Mouse (Mus musculus): ENCODE measurements at regions not wholly inside any gene's neighbourhood (a gene's known extent, or its start where the extent isn't known, plus 50 kb on each side); places are given as distances from the start of the nearest gene placed in this dataset.

DNA sequence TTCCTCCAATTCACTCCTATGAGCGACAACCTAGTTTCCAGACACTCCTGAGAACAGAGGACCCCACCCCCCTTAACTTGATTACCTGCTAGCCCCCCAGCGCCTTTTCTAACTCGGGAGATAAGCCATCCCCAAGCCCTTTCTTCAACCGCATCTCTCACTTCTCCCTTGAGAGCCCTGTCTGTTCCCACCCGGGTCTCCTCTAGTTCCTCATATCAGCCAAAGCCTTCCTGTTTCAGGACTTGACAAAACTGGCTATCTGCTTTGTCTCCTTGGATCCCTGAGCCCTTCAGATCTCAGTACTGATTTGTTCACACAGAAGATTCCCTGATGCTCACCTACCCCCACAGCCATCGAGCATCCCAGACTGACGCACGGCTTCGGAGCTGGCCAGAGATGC is 61.5 kb upstream of the Nap1l1 start:
- ATAC-seq (replicated peaks; ENCODE audit: insufficient number of reproducible peaks, low FRiP score, low TSS enrichment, poor library complexity, severe bottlenecking), result peak; percentile 74; the same call in 1 of the 2 replicates

DNA sequence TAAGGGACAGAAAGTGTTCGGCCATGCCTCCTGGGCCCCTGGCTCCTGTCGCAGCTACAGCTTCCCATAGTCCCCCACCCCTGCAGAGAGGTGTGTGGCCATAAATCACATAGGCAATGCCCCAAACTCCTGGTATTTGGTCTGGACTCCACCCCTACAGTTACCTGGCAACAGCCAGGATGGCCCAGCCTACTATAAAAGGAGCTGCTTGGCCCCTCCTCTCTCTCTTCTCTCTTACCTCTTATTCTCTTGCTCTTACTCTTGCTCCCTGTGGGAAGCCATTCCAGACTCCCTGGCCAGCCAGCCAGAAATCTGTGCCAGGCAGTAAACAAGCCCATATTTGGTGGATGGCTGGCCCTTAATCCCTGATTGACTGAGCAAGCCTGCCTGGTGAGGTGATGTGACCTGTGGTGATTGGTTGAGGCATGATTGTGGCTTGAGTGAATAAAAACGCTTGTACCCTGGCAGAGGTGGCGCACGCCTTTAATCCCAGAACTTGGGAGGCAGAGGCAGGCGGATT is 56.4 kb upstream of the Nap1l1 start:
- no peak for ATAC-seq (replicated peaks; ENCODE audit: insufficient number of reproducible peaks, low FRiP score, low TSS enrichment, poor library complexity, severe bottlenecking)

DNA sequence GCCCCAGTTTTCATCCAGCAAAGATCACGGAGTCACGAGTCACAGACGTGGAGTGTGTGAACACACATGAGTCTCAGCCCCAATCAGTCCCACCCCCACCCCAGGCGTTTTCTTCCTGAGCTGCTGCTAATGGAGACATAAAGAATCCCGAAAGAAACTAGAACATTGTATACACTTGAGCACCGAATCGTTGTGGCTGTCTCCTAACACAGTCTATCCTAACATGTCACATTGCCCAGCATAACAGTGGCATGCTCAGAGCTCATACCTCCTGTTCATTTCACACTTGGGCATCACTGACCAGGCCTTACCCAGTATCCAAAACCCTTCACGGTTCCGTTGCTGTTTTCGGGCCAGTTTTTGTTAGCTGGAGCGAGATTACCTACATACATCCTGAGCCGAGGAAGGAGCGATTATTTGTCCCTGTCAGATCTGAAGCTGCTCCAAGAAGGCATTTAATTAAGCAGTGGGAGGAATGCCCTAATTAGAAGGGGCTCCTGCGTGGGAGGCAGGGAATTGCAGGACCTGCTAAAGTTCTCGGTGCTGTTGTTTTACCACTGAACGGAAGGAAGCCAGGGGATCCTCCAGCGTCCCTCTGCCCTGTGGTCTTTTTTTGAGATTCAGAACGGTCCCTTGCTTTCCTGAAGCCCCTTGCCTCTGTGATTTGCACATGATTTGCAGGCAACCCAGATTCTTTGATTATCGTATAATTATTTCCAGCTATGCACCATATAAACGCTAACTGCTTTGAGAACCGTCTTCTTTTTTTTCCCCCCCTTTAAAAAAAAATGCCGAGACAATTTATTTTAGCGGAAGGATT is 53.4 kb upstream of the Nap1l1 start:
- ATAC-seq (replicated peaks; ENCODE audit: insufficient number of reproducible peaks, low FRiP score, low TSS enrichment, poor library complexity, severe bottlenecking), result no peak

DNA sequence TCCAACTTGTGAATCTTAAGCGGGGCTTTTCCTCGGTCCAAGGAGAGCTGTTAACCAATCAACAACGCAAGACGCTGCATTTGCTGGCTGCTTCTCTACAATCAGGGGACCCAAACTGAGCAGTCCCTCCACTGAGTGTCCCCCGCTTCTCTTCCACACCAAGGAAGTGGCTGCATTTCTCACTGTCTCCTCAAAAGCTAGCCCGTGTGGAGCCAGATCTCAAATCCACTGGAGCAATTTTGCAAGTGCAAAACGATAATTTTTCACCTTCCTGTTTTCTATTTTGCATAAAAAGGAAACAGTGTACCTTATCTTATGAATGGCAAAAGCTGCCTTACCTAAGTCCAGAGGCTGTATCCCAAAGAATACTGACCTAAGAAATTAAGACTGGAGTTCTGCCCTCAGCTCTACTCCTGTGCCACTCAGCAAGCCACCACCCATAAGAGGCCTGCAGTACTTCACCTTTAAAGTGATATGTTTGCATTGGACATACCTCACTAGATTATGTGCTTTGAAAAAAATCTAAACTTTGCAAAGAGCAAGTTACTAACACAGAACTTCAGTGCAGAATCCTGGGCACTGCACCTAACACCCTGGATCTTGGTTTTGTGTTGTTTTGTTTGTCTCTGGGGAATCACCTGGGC is 52.7 kb upstream of the Nap1l1 start:
- no peak for ATAC-seq (replicated peaks; ENCODE audit: insufficient number of reproducible peaks, low FRiP score, low TSS enrichment, poor library complexity, severe bottlenecking)

DNA sequence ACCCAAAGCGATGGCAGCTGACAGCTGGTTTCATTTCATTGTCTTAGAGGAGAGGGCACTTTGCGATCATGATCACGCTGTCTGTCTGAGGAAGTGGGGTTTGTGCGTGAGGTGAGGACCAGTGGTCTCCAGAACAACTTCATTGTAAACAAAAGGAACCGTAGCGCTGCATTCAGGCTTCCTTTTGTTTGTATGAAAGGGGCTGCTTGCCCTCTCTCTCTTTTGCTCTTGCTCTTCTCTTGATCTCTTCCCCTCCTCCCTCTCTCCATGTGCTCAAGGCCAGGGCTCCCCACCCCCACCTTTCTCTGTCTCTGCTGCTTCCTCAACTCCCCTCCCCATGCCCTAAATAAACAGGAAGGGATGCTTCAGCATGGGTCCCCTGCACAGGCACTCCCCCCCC is 51.0 kb upstream of the Nap1l1 start:
- no peak for ATAC-seq (replicated peaks; ENCODE audit: insufficient number of reproducible peaks, low FRiP score, low TSS enrichment, poor library complexity, severe bottlenecking)

DNA sequence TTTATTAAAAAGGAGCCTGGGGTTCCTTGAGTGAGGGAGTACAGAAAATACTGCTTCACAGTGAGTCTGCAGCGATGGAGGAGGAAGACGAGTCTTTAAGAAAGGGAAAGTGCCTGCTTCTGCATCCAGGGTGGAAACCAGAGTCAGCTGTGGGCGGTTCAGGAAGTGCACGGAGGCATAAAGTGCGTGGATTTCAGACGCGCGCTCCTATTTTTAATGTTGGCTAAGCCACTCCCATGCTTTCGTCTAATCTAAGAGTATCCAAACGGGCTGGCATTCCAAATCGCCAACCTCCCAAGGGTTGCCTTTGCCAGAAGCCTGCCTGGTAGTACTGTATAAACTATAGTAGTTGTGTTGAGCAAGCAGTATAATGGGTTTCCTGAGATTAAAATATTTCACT is 50.4 kb upstream of the Nap1l1 start:
- ATAC-seq (replicated peaks; ENCODE audit: insufficient number of reproducible peaks, low FRiP score, low TSS enrichment, poor library complexity, severe bottlenecking), result peak; percentile 62; the same call in 1 of the 2 replicates

Data from monocyte, adult 5-6 weeks (primary cell).